Mouse (Mus musculus): ENCODE measurements around the gene Gm3233.
"Not testable (repeated sequence)": the region's sequence is repeated elsewhere in the genome, so short reads cannot be mapped to it uniquely, and the experiment has no call there.

The Gm3233 gene

GRCm38 (mm10) chr10:77759582-77759981 lies at the start of gene Gm3233:
Gm3233 (minus strand) TSS chr10:77759682.
- DNase-seq: not testable (repeated sequence)

- no peak for DNase-seq
These were observed 44.6 kb upstream of the Gm3233 start for GRCm38 (mm10) chr10:77804095-77804494.

- DNase-seq: no peak
These were observed 39.5 kb upstream of the Gm3233 start, which contains the start of gene Gm19668 for GRCm38 (mm10) chr10:77798921-77799508. Gm19668 (minus strand) TSS chr10:77799133.

GRCm38 (mm10) chr10:77798164-77798920 lies 38.9 kb upstream of the Gm3233 start:
- peak; percentile 49 for DNase-seq

- DNase-seq: no peak
These were observed 38.2 kb upstream of the Gm3233 start for GRCm38 (mm10) chr10:77797677-77798076.

GRCm38 (mm10) chr10:77794976-77795375 lies 35.5 kb upstream of the Gm3233 start, which contains the start of gene Gm9639:
Gm9639 (minus strand) TSS chr10:77795076.
- DNase-seq: no peak

- no peak for DNase-seq
These were observed 29.1 kb upstream of the Gm3233 start for GRCm38 (mm10) chr10:77788621-77789020.

- not testable (repeated sequence) for DNase-seq
These were observed 28.4 kb upstream of the Gm3233 start, which contains the start of gene Gm7137 for GRCm38 (mm10) chr10:77787876-77788275. Gm7137 (minus strand) TSS chr10:77788200.

- not testable (repeated sequence) for DNase-seq
These were observed 23.9 kb upstream of the Gm3233 start for GRCm38 (mm10) chr10:77783396-77783795.

- DNase-seq: not testable (repeated sequence)
These were observed 23.0 kb upstream of the Gm3233 start, which contains the start of gene Gm3250 for GRCm38 (mm10) chr10:77782442-77782841. Gm3250 (minus strand) TSS chr10:77782542.

- DNase-seq: not testable (repeated sequence)
These were observed 17.4 kb upstream of the Gm3233 start, which contains the start of gene Gm7138 for GRCm38 (mm10) chr10:77776844-77777243. Gm7138 (minus strand) TSS chr10:77776944.

- DNase-seq: not testable (repeated sequence)
These were observed 12.7 kb upstream of the Gm3233 start for GRCm38 (mm10) chr10:77772142-77772541.

GRCm38 (mm10) chr10:77771225-77771624 lies 11.7 kb upstream of the Gm3233 start, which contains the start of gene Gm3238:
Gm3238 (minus strand) TSS chr10:77771325.
- not testable (repeated sequence) for DNase-seq

- DNase-seq: no peak
These were observed 10.2 kb upstream of the Gm3233 start for GRCm38 (mm10) chr10:77769727-77770126.

GRCm38 (mm10) chr10:77753448-77753847 lies 6.0 kb downstream of the Gm3233 start:
- no peak for DNase-seq

- not testable (repeated sequence) for DNase-seq
These were observed 7.2 kb downstream of the Gm3233 start for GRCm38 (mm10) chr10:77752312-77752711.

GRCm38 (mm10) chr10:77751254-77751653 lies 8.2 kb downstream of the Gm3233 start, which contains the start of gene Gm9736:
Gm9736 (minus strand) TSS chr10:77751354.
- DNase-seq: not testable (repeated sequence)

GRCm38 (mm10) chr10:77750686-77751085 lies 8.8 kb downstream of the Gm3233 start:
- peak; percentile 54 for DNase-seq

- DNase-seq: peak; percentile 25
These were observed 17.4 kb downstream of the Gm3233 start, which contains the start of gene Gm18596 for GRCm38 (mm10) chr10:77741924-77742688. Gm18596 (minus strand) TSS chr10:77742638.

GRCm38 (mm10) chr10:77738929-77739328 lies 20.6 kb downstream of the Gm3233 start:
- DNase-seq: no peak

GRCm38 (mm10) chr10:77735928-77736327 lies 23.6 kb downstream of the Gm3233 start:
- DNase-seq: no peak

GRCm38 (mm10) chr10:77729241-77729640 lies 30.2 kb downstream of the Gm3233 start:
- no peak for DNase-seq

- DNase-seq: no peak
These were observed 31.2 kb downstream of the Gm3233 start for GRCm38 (mm10) chr10:77728280-77728679.
